Mouse (Mus musculus) CH12.LX (cell line): ENCODE results near the gene Tpst2. TPM values are rescaled to one million over a fixed set of nuclear protein-coding genes. Genes with fewer than 3 reads are reported as not detected.

Experiments
- DNase-seq: peaks from one replicate; pipeline ENCODE4 v3.0.0-alpha.2; 2013; ENCODE audit errors: extremely low read depth
- H3K27ac ChIP-seq: 2 replicates; pipeline ENCODE4 v1.5.1; 2012; ENCODE audit warnings: low read depth, mild to moderate bottlenecking, control low read depth, moderate library complexity; ENCODE audit not compliant: insufficient read depth
- H3K27me3 ChIP-seq: replicated peaks from 2 replicates; pipeline ENCODE3; 2012; ENCODE audit warnings: inconsistent platforms
- H3K36me3 ChIP-seq, 2 experiments: replicated peaks in 1 of 2; 2 replicates each; pipeline versions ENCODE3 to v1.6.1; 2012; ENCODE audit warnings: inconsistent platforms in 1 of 2, low read length in 1 of 2, mild to moderate bottlenecking in 1 of 2, mixed read lengths in 1 of 2, moderate library complexity in 1 of 2; ENCODE audit not compliant: control insufficient read depth in 1 of 2, insufficient read depth in 1 of 2
- H3K4me1 ChIP-seq, 2 experiments: 2 replicates each; pipeline ENCODE4 v1.6.1; 2012; ENCODE audit warnings: inconsistent platforms in 1 of 2, moderate library complexity in 1 of 2; ENCODE audit not compliant: insufficient read depth in 2 of 2, control insufficient read depth in 1 of 2
- H3K4me2 ChIP-seq: 2 replicates; pipeline ENCODE4 v1.6.1; 2012; ENCODE audit warnings: low read depth, mild to moderate bottlenecking, control low read depth; ENCODE audit not compliant: poor library complexity, insufficient read depth, severe bottlenecking
- H3K4me3 ChIP-seq, 3 experiments: fragments of 150-350 bp in 1 of 3; sonication (generic) in 1 of 3; replicated peaks in 1 of 3; 2 replicates each; pipeline versions ENCODE3 to v1.5.1; 2011 to 2012; ENCODE audit warnings: low read depth in 2 of 3, low read length in 2 of 3, mild to moderate bottlenecking in 2 of 3, moderate library complexity in 2 of 3, control low read depth in 1 of 3, improper control_type of control experiment in 1 of 3, inconsistent platforms in 1 of 3, mixed read lengths in 1 of 3; ENCODE audit not compliant: poor library complexity in 1 of 3
- H3K79me2 ChIP-seq: replicated peaks from 2 replicates; pipeline ENCODE4 v1.6.1; 2012; ENCODE audit warnings: mild to moderate bottlenecking, moderate library complexity; ENCODE audit not compliant: control insufficient read depth, poor library complexity, insufficient read depth, severe bottlenecking; ENCODE audit errors: extremely low read depth
- H3K9ac ChIP-seq: 2 replicates; pipeline ENCODE4 v1.6.1; 2012; ENCODE audit warnings: low read depth, mild to moderate bottlenecking, control low read depth, moderate library complexity; ENCODE audit not compliant: insufficient read depth
- H3K9me3 ChIP-seq: replicated peaks from 2 replicates; pipeline ENCODE3; 2012; ENCODE audit warnings: low read length, inconsistent platforms, mixed read lengths
- BHLHE40 ChIP-seq: IDR thresholded peaks from 2 replicates; pipeline ENCODE4 v1.6.1; 2011; ENCODE audit warnings: mild to moderate bottlenecking, low read depth, low read length, improper control_type of control experiment
- CHD1 ChIP-seq: IDR thresholded peaks from 2 replicates; pipeline ENCODE4 v1.6.1; 2012; ENCODE audit warnings: low read depth, low read length, improper control_type of control experiment, inconsistent platforms
- CTCF ChIP-seq, 2 experiments: IDR thresholded peaks in 1 of 2; conservative IDR thresholded peaks in 1 of 2; 2 replicates each; pipeline ENCODE4 v1.5.1; 2011 to 2012; ENCODE audit warnings: low read depth in 2 of 2, low read length in 2 of 2, improper control_type of control experiment in 1 of 2, inconsistent platforms in 1 of 2, mild to moderate bottlenecking in 1 of 2, moderate library complexity in 1 of 2
- EP300 ChIP-seq: IDR thresholded peaks from 2 replicates; pipeline ENCODE4 v1.6.1; 2011; ENCODE audit warnings: low read length, improper control_type of control experiment
- MAFK ChIP-seq: IDR thresholded peaks from 2 replicates; pipeline ENCODE4 v1.6.1; 2011; ENCODE audit warnings: low read length, improper control_type of control experiment; ENCODE audit not compliant: insufficient replicate concordance
- PAX5 ChIP-seq: IDR thresholded peaks from 2 replicates; pipeline ENCODE4 v1.6.1; 2012; ENCODE audit warnings: low read length, inconsistent platforms, mixed read lengths
- RAD21 ChIP-seq: IDR thresholded peaks from 2 replicates; pipeline ENCODE4 v1.6.1; 2011; ENCODE audit warnings: low read depth, mild to moderate bottlenecking, low read length, improper control_type of control experiment, moderate library complexity
- SIN3A ChIP-seq: IDR thresholded peaks from 2 replicates; pipeline ENCODE4 v1.6.1; 2012; ENCODE audit warnings: low read length, improper control_type of control experiment, inconsistent platforms
- SMC3 ChIP-seq: IDR thresholded peaks from 2 replicates; pipeline ENCODE4 v1.6.1; 2011; ENCODE audit warnings: low read depth, low read length, improper control_type of control experiment
- TBP ChIP-seq: conservative IDR thresholded peaks from 2 replicates; pipeline ENCODE4 v1.6.1; 2011; ENCODE audit warnings: low read depth, low read length, improper control_type of control experiment
- USF1 ChIP-seq: IDR thresholded peaks from 2 replicates; pipeline ENCODE4 v1.6.1; 2014; ENCODE audit warnings: low read depth, mild to moderate bottlenecking, inconsistent platforms, low read length, improper control_type of control experiment
- ZC3H11A ChIP-seq: IDR thresholded peaks from 2 replicates; pipeline ENCODE4 v1.6.1; 2012; ENCODE audit warnings: low read depth, mild to moderate bottlenecking, inconsistent platforms, low read length, improper control_type of control experiment
- ZKSCAN1 ChIP-seq: IDR thresholded peaks from 2 replicates; pipeline ENCODE4 v1.6.1; 2012; ENCODE audit warnings: low read depth, inconsistent platforms, low read length, improper control_type of control experiment, borderline replicate concordance
- dilution Hi-C: fragments of 300-500 bp; cut with MboI; formaldehyde crosslinking; loops from 2 replicates; pipeline ENCODE4 v1.14.3; 2020; ENCODE audit warnings: low sequenced_read_pairs; ENCODE audit not compliant: extremely low pct_unique_long_range_greater_than_20kb, extremely low pct_ligation_motif_present
- in situ Hi-C: fragments of 300-500 bp; cut with MboI; formaldehyde crosslinking; loops from 3 replicates; pipeline ENCODE4 v1.14.3; 2019; ENCODE audit warnings: low sequenced_read_pairs, low pct_ligation_motif_present, low pct_unique_long_range_greater_than_20kb, mixed read lengths
- polyA plus RNA-seq: library from polyadenylated mRNA; unstranded; fragments of >175 nt; gene quantifications from 2 replicates; pipeline ENCODE4 v1.2.1, GENCODE M21; 2012; ENCODE audit warnings: low read depth; ENCODE audit not compliant: insufficient read length
- total RNA-seq, 2 experiments: library from RNA; depleted of rRNA; stranded (reverse); fragments of 300-350 nt in 1 of 2; fragments of >200 nt in 1 of 2; gene quantifications; 2 replicates each; pipeline ENCODE4 v1.2.3; 2012 to 2014

The Tpst2 gene
- total and polyA plus RNA-seq, 3 experiments = 12.6 to 20.7 (median 15.6) TPM

DNA sequence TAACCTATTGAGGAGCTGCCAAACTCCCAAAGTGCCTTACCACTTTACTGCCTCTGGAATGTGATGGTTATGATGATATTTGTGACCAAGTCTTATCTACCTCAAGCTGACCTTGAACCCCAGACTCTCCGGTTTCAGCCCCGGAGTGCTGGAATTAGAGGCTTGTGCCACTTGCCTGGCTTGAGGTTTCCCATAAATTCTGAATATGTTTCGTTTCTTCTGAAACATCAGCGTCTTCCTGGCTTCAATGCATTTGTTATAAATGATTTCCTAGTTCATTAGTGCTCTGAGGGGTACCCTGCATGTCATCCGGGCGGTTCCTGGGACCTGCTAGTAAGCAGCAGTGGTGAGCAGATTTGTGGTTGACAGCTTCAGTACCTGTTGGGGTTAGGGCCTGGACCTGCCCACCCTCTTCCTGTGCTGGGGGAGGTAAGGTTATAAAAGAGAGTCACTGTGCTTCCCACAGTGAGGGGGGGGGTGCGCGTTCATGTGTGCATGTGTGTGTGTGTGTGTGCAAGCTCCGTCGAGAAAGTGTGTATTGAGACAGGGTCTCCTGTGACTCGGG, 1.5 kb downstream of the Tpst2 start:
- peaks cover 32 to 66% of the 10 kb centered on the region in 2 experiments for H3K4me1 ChIP-seq
- no peak overlapping the region for H3K4me2 ChIP-seq
- peaks cover 0 to 2% of the 10 kb centered on the region in 2 experiments for H3K36me3 ChIP-seq
- no peak overlapping the region for H3K9ac ChIP-seq
- TF ChIP-seq SIN3A = no peak
- H3K79me2 ChIP-seq = 0 out of 2 replicates have a peak, but pooled peaks cover 6% of the 10 kb centered on the region
- in situ Hi-C loops = loop anchor here (10.0 kb wide), 1 partner anchor 47 kb away; the partner anchor contains the start of gene Tfip11
- dilution Hi-C loops = no loop called here
- no peak overlapping the region for H3K27ac ChIP-seq
- DNase-seq = no peak
- H3K27me3 ChIP-seq = peaks cover 8% of the 10 kb centered on the region
- no peaks in the 10 kb centered on the region for H3K9me3 ChIP-seq
- H3K4me3 ChIP-seq = no peak overlapping the region

GRCm38 (mm10) chr5:112279181-112280021, 2.9 kb downstream of the Tpst2 start:
- Histone ChIP-seq H3K27me3 (peaks cover 8% of the 10 kb centered on the region), H3K4me1 (peaks cover 33 to 67% of the 10 kb centered on the region in 2 experiments), H3K4me3 (no peak overlapping the region), H3K36me3 (peaks cover 0 to 9% of the 10 kb centered on the region in 2 experiments), H3K9ac (no peak overlapping the region), H3K79me2 (0 out of 2 replicates have a peak, but pooled peaks cover 6% of the 10 kb centered on the region), H3K27ac (no peak overlapping the region), H3K4me2 (no peak overlapping the region), H3K9me3 (no peaks in the 10 kb centered on the region)
- TF ChIP-seq MAFK (no peak), EP300 (no peak), PAX5 (no peak), ZKSCAN1 (no peak), CTCF (conservative IDR thresholded peaks at IDR 0.05 in 1 of 2, IDR thresholded peaks at IDR 0.05 in 1 of 2; ENCODE audit: low read depth in 2 of 2, low read length in 2 of 2) (no peak)
- no peak for DNase-seq
- dilution Hi-C loops = no loop called here
- in situ Hi-C loops = loop anchor here (10.0 kb wide), 1 partner anchor 45 kb away; the partner anchor contains the start of gene Tfip11

DNA sequence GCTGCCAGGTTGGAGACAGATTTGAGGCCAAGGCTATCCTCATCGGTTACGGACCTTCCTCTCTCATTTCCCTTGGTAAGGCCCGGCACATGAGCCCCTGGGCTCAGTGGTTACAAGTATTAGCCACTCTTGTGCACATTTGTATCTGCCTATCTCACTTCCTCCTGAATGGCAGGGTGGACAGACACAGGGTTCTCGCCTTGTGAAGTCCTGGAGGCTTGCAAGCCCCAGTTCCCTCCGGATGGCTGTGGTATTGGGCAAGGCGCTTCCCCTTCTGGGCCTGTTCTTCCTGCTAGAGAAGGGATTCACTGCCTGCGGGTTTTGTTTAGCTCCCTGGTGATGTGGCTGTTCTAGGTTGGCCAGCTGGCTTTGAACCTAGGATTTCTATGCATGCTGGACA, 3.7 kb downstream of the Tpst2 start:
- no peak for DNase-seq
- H3K9me3 ChIP-seq = no peaks in the 10 kb centered on the region
- 0 out of 2 replicates have a peak, but pooled peaks cover 6% of the 10 kb centered on the region for H3K79me2 ChIP-seq
- TF ChIP-seq BHLHE40 (peak; percentile 42; the same call in 1 of the 2 replicates), USF1 (no peak), ZC3H11A (no peak), TBP (no peak), SMC3 (no peak), RAD21 (no peak), CHD1 (no peak)
- no peak overlapping the region for H3K4me2 ChIP-seq
- dilution Hi-C loops = no loop called here
- in situ Hi-C loops = no loop called here
- H3K27me3 ChIP-seq = peaks cover 2% of the 10 kb centered on the region
- H3K27ac ChIP-seq = no peak overlapping the region
- peaks cover 0 to 15% of the 10 kb centered on the region in 2 experiments for H3K36me3 ChIP-seq
- no peak overlapping the region for H3K9ac ChIP-seq
- H3K4me1 ChIP-seq = peaks cover 27 to 66% of the 10 kb centered on the region in 2 experiments
- H3K4me3 ChIP-seq = no peak overlapping the region
